Mouse (Mus musculus) intestine, postnatal 0 days (tissue): ENCODE data around the gene Fubp1. TPM values are rescaled to one million over a fixed set of nuclear protein-coding genes. Genes with fewer than 3 reads are reported as not detected.

Experiments used
- ATAC-seq: fragments of 200-750 bp; cut with Nextera tagmentation; 2 replicates; pipeline ENCODE4 v1.8.0; 2017; ENCODE audit warnings: mild to moderate bottlenecking, moderate TSS enrichment, moderate library complexity
- H3K27ac ChIP-seq: fragments of 300-500 bp; sonication (generic); 2 replicates; pipeline ENCODE4 v1.5.1; 2014; ENCODE audit warnings: mild to moderate bottlenecking, low read depth, low read length, moderate library complexity
- H3K27me3 ChIP-seq: fragments of 300-500 bp; sonication (generic); replicated peaks from 2 replicates; pipeline ENCODE4 v1.6.1; 2014; ENCODE audit warnings: low read length, mixed read lengths; ENCODE audit not compliant: control insufficient read depth, insufficient read depth
- H3K36me3 ChIP-seq: fragments of 300-500 bp; sonication (generic); 2 replicates; pipeline ENCODE4 v1.6.1; 2014; ENCODE audit warnings: mild to moderate bottlenecking, moderate library complexity; ENCODE audit not compliant: control insufficient read depth, insufficient read depth
- H3K4me1 ChIP-seq: fragments of 300-500 bp; sonication (generic); replicated peaks from 2 replicates; pipeline ENCODE4 v1.6.1; 2014; ENCODE audit warnings: antibody characterized with exemption, low read length, mixed read lengths; ENCODE audit not compliant: control insufficient read depth, insufficient read depth
- H3K4me2 ChIP-seq: fragments of 300-500 bp; sonication (generic); replicated peaks from 2 replicates; pipeline ENCODE4 v1.6.1; 2014; ENCODE audit warnings: low read depth, mild to moderate bottlenecking, moderate library complexity
- H3K4me3 ChIP-seq: fragments of 300-500 bp; sonication (generic); 2 replicates; pipeline ENCODE4 v1.5.1; 2014; ENCODE audit warnings: low read depth, low read length
- H3K9ac ChIP-seq: fragments of 300-500 bp; sonication (generic); 2 replicates; pipeline ENCODE4 v1.6.1; 2014; ENCODE audit warnings: mild to moderate bottlenecking, low read depth, low read length
- H3K9me3 ChIP-seq: fragments of 300-500 bp; sonication (generic); 2 replicates; pipeline ENCODE4 v1.6.1; 2016; ENCODE audit warnings: mixed run types; ENCODE audit not compliant: control insufficient read depth
- CTCF ChIP-seq: sonication (generic); IDR thresholded peaks from 2 replicates; pipeline ENCODE4 v1.5.1; 2016; ENCODE audit warnings: low read depth, mild to moderate bottlenecking, control low read depth, antibody characterized with exemption, moderate library complexity
- WGBS: fragments of 180-500 bp; shearing (Covaris S2); extraction: QIAGEN DNeasy Blood & Tissue Kit; methylation state at CpG from one replicate; pipeline ENCODE4 v1.1.7; 2014; 5-methylcytosine and 5-hydroxymethylcytosine counted together
- polyA plus RNA-seq: library from polyadenylated mRNA; unstranded; fragments of >200 nt; fragmentation: Nextera tagmentation; extraction: Ambion mirVana; gene quantifications from 2 replicates; pipeline ENCODE4 v1.2.1, GENCODE M21; 2015

Gene Fubp1
- polyA plus RNA-seq, 1 experiment from 2014 or later = 60.6 TPM

DNA sequence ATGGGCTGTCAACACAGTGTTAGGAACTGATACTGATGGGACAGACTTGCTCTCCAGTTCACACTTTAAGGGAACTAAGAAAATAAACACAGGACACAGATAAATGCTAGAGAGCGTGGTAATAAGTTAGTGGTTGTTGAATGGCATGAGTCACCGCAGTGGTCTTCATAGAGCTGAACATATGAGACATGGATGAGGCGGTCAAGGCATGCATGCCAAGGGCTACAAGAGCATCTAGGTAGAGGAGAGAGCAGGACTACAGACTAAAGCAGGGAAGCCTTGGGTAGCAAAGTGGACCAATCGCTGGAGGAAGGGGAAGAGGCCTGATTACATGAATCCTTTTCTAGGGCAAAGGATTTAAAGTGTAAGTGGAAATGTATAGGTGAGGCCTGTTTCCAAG lies 3.1 kb upstream of the Fubp1 start:
- no peaks in the 10 kb centered on the region for H3K9me3 ChIP-seq
- no peak overlapping the region for H3K9ac ChIP-seq
- H3K36me3 ChIP-seq = no peaks in the 10 kb centered on the region
- WGBS = 96% methylated on average over 4 of the region's 4 CpGs
- H3K27ac ChIP-seq = no peak overlapping the region
- H3K4me3 ChIP-seq = no peak overlapping the region
- H3K4me1 ChIP-seq = peaks cover 9% of the 10 kb centered on the region; the same call in 1 of the 2 replicates
- H3K4me2 ChIP-seq = no peak overlapping the region
- TF ChIP-seq CTCF = no peak
- H3K27me3 ChIP-seq = no peaks in the 10 kb centered on the region
- no peak for ATAC-seq

DNA sequence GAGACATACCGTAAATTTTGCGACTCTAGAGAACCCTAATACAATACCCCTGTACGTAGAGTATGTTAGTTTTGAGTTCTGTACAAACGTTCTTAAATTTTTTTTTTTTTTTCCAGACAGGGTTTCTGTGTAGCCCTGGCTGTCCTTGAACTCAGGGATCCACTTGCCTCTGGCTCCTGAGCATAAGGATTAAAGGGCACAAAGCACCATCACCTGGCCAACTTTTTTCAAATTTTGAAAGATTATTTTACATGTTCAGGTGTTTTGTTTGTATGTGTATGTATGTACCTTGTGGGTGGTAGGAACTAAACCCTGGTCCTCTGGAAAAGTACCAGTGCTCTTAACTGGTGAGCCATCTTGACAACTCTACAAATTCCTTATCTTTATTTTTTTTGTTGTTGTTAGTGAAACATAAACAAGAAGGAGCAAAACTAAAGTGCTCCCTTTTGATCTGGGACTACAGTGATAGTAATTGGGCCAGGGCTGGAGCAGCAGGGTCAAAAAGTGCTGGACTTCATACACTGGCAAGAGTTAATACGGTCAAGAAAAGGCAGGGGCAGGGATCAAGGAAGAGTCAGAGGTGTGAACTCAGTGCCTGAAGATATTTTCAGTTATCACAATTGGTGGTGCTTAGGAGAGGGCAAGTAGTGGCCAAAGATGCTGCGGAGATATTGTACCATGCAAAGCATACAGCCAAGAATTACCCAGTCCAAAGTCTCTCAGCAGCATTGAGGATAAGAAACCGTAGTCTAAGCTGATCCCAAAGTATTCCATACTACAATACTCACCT lies 1.9 kb upstream of the Fubp1 start:
- Histone ChIP-seq H3K4me2 (peak overlapping the region; percentile 80; the same call in 1 of the 2 replicates), H3K9me3 (no peaks in the 10 kb centered on the region), H3K9ac (no peak overlapping the region), H3K4me1 (peaks cover 9% of the 10 kb centered on the region; the same call in 1 of the 2 replicates), H3K36me3 (no peaks in the 10 kb centered on the region), H3K27me3 (no peaks in the 10 kb centered on the region), H3K4me3 (no peak overlapping the region), H3K27ac (no peak overlapping the region)
- ATAC-seq = no peak
- TF ChIP-seq CTCF = no peak
- WGBS = 64% methylated on average over 7 of the region's 7 CpGs

DNA sequence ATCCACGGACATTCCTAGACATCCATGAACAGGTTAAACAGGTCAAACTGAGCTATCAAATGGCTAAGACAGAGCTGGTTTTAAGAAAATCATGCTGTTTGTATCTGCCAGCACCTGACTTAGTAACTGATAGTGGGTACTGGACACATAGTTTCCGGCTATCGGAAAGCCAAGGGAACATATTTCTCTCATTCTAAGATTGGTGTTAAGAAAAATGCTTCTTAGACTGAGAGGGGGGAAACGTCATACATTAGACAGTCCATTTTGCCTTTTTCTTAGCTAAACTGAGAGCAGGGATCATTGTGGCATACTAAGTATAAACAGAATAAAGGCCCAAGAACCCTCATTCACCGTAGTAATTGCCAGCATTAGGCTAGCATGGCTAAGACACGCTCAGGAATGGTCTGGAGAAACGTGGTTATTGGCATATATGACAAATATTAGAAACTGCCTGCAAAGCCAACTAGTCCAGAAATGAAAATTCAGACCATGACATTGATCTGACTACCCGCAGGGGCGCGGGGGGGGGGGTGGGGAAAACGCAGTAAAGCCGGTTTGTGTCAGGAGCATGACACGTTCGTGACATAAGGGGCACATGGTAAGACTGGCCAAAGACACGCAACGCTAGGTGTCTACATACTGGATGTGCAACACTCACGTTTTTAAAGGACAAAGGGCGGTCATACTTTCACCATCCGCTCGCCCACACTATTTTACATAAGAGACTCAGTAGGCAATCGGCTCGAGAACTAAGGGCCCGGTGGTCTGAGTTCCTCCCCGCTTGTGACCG lies 850 bp upstream of the Fubp1 start:
- H3K4me2 ChIP-seq = peak overlapping the region; percentile 80
- peak; percentile 47 for ATAC-seq
- TF ChIP-seq CTCF = no peak

DNA sequence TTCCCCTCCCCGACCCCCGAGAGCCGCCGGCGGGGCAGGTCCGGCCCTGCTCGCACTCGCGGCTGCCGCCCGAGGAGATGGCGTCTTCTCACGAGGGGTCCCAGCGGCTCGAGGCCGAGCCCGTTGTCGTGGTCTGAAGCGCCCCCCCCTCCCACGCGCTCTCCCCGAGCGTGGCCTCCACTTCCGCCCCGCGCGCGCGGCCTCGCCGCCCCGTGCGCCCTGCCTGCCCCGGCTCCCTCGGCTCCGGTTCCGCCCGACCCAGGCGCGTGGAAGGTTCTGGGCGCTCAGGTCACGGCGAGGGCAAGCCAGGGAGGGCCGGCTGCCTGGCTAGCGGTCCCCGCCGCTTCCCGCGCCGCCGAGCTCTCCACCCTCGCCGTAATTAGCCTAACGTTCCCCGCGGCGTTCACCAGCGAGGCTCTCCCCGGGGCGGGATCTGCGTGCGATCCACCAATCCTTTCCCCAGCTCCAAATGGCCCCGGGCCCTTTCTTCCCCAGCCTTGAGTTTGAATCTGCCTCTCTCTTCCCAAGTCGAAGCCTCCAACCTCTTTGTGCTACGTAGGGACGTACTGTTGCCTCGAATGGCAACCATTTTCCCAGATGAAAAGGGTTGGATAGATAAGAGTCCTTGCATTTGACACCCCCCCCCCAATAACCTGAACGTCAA lies 638 bp downstream of the Fubp1 start:
- H3K9ac ChIP-seq = peak overlapping the region; percentile 98
- under 1% methylated on average over 66 of the region's 68 CpGs for WGBS
- H3K27me3 ChIP-seq = no peaks in the 10 kb centered on the region
- H3K36me3 ChIP-seq = peaks cover 4% of the 10 kb centered on the region; the same call in 1 of the 2 replicates
- peaks cover 9% of the 10 kb centered on the region; the same call in 1 of the 2 replicates for H3K4me1 ChIP-seq
- TF ChIP-seq CTCF = no peak
- H3K27ac ChIP-seq = peak overlapping the region; percentile 100
- peak; percentile 60 for ATAC-seq
- H3K9me3 ChIP-seq = no peaks in the 10 kb centered on the region
- H3K4me3 ChIP-seq = peak overlapping the region; percentile 91
- peak overlapping the region; percentile 80 for H3K4me2 ChIP-seq

More for the DNA sequence above, 850 bp upstream of the Fubp1 start:
- no peaks in the 10 kb centered on the region for H3K9me3 ChIP-seq
- no peaks in the 10 kb centered on the region for H3K36me3 ChIP-seq
- H3K9ac ChIP-seq = peak overlapping the region; percentile 98
- H3K27ac ChIP-seq = peak overlapping the region; percentile 100
- H3K27me3 ChIP-seq = no peaks in the 10 kb centered on the region
- peak overlapping the region; percentile 91 for H3K4me3 ChIP-seq
- 2% methylated on average over 25 of the region's 25 CpGs for WGBS
- H3K4me1 ChIP-seq = peaks cover 9% of the 10 kb centered on the region; the same call in 1 of the 2 replicates

DNA sequence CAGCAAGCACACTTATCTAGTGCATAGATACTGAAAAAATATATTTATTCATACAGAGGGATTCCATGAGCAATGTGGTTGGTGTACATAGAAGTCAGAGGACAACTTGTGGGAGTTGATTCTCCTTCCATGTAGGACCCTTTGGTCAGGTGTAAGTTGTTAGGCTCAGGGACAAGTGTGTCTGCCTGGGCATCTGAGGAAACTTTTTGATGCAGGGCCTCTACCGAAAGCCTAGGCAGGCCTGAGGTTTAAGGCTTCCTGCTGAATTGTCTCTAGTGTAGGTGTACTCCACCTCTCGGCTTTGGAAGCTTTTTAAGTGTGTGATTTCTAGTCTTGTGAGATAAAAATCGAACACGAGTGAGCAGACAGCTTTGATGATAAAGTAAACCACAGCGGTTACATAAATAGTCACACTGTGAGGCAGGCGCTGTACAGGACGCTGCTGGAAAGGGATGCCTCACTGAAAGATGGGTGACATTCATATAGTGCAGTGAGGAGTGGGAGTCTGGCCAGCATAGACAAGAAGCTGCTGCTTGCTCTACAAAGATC lies 1.6 kb downstream of the Fubp1 start:
- Histone ChIP-seq H3K4me3 (peak overlapping the region; percentile 91), H3K4me2 (peak overlapping the region; percentile 80), H3K27ac (no peak overlapping the region), H3K9me3 (no peaks in the 10 kb centered on the region), H3K27me3 (no peaks in the 10 kb centered on the region), H3K36me3 (peaks cover 11% of the 10 kb centered on the region; the same call in 1 of the 2 replicates), H3K4me1 (peaks cover 4% of the 10 kb centered on the region; the same call in 1 of the 2 replicates), H3K9ac (peak overlapping the region; percentile 98)
- no peak for TF ChIP-seq CTCF
- no peak for ATAC-seq
- 1% methylated on average over 7 of the region's 7 CpGs for WGBS
